Mouse (Mus musculus): ENCODE data around the gene Gucy2c.

Gene Gucy2c

DNA sequence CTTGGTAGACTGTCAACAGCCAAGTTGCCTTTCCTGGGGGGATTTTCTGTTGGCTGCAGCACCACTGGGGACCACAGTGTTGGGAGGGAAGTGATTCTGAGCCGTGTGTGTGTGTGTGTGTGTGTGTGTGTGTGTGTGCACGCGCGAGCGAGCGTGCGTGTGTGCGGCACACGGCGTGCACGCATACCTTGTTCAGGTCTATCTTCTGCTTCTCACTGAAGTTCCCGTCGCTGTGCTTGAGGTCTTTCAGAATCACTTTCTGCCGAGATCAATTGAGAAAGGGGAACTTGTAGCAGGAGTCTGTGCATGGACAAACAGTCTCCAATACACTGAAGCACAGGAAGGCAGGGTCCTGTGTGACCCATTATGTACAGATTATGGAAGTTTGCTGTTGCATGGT, 53.4 kb downstream of the Gucy2c start:
- no peak for DNase-seq

DNA sequence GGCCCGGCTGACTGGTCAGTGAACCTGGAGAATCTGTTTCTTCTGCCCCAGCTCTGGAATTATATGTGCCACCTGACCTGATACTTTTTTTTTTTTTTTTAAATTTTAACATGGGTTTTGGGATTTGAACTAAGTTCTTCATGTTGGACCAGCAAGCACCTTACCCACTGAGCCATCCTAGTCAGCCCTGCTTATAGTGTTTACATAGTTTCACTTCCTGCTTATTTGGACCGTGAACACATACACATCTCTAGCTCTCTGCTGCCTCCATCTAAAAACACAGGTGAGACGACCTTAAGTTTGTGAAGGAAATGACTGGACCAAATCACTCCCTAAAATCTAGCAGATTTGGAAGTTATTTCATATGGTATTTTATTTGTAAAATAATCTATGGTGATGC, 58.4 kb downstream of the Gucy2c start:
- no peak for DNase-seq

DNA sequence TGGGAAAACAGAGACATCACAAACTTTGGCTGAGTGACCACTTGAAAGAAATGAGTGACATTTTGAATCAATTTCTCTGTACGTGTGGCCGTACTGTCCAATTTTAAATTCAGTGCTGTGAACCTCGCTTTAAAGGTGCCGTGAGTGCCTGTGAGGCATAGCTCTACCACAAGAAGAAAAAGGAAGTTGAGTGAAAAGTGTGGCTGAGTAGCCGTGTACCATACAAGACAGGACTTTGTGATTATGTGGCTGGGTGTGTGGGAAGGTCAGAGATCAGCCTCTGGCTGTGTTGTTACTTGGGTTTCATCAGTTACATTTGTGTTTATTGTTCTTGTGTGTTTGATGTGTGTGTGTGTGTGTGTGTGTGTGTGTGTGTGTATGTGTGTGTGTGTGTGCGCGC, 59.0 kb downstream of the Gucy2c start:
- no peak for DNase-seq

DNA sequence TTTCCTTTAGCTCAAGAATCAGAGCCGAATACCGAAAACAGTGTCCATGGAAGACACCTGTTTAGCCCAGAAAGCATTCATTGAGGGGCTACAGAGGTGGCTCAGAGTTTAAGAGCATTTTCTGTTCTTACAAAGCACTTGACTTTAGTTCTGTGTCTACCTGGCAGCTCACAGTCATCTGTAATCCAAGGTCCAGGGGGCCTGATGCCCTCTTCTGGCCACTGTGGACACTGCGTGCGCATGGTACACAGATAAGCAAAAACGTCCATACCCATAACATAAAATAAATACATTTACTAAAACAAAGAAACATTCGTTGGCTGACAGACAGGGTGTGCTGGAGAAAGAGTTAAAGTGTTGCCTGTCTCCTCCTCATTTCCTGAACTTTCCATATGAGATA, 59.6 kb downstream of the Gucy2c start:
- no peak for DNase-seq

DNA sequence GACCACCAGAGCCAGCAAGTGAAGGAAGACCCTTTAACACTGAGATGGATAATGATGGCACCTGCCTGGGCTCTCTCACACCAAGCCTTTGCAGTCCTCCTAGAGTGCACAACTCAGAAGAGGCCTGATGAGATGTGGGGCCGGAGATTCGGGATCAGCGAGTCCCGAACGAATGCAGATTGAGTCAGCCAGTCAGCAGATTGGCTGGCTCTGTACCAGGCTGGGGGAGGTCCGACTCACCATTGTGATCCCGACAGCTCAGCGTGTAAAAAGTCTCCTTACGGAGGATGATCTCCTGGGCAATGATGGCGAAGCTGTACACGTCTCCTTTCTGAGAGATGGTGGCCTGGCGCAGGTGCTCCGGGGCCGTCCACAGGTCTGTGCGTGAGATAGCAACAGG, 61.1 kb downstream of the Gucy2c start:
- DNase-seq: no peak

DNA sequence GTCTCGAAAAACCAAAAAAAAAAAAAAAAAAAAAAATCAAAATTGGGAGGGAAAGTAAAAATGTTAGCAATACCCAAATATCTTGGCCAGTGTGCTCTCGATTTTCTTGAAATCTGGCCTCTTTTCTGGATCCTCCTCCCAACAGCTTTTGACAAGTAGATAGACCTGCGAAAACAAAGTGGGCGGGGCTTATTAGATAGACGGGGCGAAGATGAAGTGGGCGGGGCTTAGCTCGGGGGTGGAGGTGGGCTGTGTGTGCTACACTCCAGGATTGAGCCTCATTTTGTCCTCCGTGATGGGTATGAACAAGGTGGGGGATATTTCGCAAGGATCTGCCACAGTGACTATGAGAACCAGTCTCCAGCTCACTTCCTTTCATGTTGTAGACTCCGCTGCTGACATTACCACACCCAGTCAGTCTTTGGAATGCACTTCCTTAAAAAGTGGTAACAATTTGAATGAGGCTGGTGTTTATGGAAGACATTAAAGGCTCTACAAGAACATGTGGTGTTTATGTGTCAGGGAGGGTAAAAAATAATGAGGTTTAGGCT, 65.6 kb downstream of the Gucy2c start:
- no peak for DNase-seq

DNA sequence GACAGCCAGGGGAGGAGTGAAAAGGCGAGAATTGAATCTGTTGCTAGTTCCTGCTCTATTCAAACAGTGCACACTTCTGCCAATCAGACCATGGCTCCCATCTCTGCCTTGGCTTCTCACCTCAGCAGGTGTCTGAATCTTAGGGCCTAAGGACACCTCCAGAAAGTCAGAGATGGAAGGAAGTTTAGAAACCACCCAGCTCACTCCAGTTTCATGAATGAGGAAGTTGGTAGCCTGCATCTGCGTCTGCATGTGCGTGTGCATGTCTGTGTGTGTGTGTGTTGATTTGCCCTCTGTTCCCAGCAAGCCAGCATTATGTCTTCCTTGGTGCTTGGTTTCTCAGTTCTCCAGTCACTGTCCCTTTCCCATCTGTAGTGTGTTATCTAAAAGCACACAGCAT, 67.5 kb downstream of the Gucy2c start:
- no peak for DNase-seq

DNA sequence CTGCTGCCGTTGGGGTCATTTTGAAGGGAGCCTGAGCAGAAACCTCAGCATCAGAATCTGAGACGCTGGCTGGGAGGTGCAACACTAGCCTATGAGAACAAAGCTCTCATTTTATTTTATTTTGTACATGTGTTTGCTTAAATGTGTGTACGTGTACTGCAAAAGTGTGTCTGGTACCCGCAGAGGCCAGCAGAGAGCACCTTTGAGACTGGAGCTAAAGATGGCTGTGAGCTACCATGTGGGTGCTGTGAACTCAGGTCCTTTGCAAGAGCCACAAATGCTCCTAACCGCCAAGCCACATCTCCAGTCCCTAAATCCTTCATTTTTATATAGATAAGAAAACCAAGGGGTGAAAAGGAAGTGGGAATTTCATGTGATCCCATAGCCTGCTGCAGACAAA, 71.2 kb downstream of the Gucy2c start:
- no peak for DNase-seq

DNA sequence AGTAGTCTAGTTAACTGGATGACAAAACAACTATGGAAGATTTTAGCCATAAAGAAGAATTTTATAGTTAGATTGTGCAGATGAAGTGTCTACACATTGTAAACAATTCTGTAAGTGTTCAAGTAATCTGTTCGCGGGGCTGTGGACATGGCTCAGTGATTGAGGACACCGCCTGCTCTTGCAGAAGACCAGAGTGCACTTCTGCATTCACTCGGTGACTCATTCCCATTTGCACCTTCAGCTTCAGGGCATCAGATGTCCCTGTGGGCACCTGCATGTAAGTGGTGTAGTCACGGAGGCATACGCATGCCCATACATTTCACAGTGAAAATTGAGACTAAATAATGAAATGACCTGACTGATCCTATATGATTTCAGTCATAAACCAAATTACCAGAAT, 73.0 kb downstream of the Gucy2c start:
- no peak for DNase-seq

DNA sequence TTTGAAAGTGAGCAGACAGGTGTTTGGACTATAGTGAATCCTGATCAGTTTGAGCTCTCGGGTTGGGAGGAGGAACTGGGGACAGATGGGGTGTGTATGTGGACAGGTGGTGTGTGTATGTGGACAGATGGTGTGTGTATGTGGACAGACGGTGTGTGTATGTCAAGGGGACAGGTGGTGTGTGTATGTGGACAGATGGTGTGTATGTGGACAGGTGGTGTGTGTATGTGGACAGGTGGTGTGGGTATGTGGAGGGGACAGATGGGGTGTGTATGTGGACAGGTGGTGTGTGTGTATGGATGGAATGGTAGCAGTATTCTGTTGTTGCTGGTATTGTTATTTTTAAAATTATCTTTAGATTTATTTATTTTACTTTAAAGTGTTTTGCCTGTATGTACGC, 79.7 kb downstream of the Gucy2c start:
- no peak for DNase-seq

DNA sequence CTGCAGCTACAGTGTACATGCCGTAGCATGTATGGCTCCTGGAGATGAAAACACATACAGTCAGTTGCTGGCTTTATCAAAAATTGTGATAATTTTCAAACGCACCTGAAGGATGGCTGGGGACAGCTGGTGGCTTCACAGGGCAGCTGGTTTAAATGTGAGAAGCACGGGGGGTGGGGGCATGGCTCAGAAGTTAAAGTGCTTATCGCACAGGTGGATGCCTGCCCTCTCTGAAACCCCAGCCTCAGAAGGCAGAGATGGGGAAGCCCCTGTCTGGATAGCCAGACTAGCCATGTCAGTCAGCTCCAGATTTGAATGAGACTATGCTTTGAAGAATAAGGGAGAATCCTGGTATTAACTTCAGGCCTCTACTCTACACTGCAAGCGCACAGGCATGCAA, 80.4 kb downstream of the Gucy2c start:
- DNase-seq: no peak

DNA sequence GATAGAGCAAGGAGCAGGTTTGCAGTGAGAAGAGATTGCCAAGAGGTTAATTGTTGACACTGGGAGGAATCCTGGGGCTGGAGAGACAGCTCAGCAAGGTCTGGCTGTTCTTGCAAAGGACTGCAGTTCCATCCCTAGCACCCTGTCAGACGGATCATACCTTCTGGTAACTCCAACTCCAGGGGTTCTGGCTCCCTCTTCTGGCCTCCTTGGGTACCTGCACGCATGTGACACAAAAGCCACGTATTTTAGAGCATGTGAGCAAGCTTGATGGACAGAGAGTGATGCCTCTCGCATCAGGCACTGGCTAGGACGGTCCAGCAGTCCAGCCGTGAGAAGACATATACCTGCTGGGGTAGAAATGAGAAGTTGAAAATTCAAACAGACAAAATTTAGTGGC, 90.3 kb downstream of the Gucy2c start:
- no peak for DNase-seq

DNA sequence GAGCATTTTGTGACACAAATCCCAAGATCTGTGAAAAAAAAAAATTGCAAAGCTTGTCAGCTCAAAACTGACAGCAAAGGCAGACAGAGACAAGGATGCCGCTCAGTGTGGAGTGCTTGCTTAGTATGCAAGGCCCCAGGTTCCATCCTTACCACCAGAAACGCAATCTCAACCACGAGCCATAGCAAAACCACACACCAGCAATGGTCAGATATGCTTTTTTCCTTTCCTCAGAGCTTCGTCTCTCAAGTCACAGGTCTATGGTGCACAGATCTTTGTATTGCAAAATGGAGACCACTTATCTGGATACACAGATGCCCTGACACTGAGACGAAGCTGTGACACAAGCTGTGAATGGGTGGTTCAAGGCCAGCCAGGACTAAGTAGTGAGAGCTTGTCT, 91.0 kb downstream of the Gucy2c start:
- DNase-seq: no peak

DNA sequence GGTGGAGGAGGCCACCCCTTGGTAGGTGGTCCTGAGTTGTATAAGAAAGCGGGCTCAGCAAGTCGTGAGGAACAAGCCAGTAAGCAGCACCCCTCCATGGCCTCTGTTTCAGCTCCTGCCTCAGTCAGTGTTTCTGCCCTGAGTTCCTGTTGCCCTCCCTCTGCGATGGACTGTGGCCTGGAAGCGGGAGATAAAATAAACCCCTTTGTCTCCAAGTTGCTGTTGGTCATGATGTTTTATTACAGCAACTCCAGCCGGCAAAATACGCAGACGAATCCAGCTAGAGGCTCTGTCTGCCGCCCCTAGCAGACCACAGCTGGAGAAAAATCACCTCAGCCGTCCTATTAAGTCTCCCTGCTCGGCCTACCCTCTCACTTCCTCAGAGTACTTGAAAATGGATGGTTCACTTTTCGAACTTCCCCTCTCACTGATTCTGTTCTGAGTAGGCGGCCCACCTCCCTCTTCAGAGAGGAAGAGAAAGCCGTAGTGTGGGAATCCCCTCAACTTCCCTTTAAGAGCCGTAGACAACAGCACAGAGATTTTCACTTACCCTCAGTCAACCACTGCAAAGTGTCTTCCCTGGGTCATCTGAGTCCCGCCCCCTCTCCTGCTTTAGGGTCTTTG, 91.7 kb downstream of the Gucy2c start:
- peak in 1 of 2 experiments; percentile 35 for DNase-seq

DNA sequence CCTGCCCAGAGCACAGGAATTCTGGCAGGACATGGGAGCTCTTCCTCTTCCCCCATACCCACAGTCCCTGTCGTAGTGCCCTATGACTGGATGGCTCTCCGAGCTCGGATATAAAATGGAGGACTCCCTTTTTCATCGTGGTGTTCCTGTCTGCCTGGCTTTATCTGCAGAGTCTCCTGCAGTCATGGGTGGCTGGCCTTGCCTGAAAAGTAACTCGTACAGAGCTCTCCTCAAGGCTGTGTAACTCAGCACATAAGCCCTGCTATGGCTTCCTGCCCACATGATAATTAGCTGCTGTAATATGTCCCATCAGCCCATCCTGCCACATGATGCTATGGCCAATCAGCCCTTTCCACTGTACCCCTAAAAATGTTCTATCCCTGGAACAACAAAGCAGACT, 96.1 kb downstream of the Gucy2c start:
- DNase-seq: no peak

DNA sequence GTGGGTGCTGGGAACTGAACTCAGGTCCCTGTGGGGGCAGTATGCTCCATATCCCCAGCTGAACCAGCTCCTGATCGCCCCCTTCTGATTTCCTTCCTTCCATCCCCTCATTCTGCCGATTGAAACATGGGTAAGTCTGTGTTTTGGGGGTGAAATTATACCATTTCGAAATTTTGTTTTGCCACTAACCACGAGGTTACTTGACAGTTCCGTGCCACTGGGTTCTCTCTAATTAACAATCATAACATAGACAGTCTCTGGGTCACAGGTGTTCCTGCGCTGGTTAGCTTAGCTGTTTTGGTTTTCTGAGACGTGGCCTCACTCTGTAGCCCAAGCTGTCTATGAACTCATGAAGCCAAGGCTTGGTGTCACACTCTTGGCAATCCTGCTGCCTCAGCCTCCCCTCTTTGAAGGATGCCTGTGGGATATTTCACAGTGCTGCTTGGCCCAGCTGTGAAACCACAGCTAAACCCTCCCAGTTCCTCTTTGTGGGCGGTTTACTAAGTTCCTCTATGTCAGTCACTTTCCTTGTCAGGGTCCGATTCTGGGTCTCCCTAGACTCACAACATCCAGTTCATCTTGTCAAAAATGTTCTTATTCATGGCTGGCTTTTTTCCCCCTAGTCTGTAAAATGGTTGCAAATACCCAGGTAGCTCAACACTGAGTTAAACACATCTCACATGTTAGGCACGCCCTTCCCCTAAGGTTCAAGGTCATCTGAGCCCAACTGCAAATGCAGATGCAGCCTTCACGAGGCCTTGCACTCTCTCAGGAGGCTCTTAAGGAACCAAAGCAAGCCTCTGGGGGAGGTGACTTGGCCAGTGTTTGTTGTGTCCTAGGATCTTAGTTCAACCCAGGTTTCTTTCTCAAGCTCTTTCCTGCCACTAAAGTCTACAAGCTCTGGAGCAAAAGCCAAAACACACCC, 97.9 kb downstream of the Gucy2c start:
- DNase-seq: peak in 1 of 2 experiments; percentile 16

DNA sequence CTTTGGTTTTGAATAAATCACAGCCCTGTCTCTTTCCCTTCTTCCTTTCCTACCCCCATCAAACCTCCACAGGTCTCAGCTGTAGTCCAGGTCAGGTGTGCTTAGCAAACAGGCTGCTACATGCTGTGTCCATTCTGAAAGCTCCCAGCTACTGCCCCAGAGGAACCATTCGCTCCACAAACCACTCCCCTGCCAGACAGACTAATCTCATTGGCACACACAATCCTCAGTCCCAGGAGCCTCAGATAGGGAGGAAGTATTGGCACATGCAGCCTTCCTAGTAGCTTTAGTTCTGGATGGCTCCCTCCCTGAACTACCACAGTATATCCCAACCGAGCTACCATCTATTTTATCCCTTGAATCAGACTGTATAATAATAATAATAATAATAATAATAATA, 102.2 kb downstream of the Gucy2c start:
- DNase-seq: no peak

DNA sequence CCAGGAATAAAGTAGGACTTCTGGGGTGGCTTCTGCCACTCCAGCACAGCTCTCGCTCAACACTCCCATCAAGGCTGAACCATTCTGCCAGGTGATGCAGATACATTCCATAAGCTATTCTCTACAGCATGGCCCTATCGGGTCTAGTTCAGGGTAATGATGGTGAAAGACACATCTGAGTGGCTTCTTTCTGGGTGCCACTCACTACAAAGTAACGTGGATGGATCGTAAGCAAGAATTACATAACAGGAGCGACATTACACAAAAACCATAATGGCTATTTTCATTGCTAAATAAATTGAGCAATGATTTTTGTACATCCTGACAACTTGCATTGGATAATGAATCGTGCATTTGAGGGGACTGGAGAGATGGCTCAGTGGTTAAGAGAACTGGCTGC, 106.6 kb downstream of the Gucy2c start:
- no peak for DNase-seq

DNA sequence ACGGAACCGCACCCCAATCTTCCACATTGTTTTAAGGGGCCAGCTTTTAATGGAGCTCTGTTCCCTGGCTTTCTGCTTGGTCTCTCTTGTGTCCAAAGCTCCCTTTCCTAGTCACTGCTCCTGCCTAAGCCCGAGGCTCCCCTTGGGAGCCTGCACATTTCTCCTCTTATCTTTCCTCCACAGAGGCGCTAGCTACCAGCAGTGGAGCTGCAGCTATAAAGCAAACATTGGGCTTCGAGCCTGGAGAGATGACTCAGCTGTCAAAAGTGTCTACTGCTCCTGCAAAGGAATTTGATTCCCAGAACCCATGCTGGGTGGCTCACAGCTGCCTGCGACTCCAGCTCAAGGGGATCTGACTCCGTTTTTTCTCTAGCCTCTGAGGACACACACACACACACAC, 109.1 kb downstream of the Gucy2c start:
- DNase-seq: no peak

DNA sequence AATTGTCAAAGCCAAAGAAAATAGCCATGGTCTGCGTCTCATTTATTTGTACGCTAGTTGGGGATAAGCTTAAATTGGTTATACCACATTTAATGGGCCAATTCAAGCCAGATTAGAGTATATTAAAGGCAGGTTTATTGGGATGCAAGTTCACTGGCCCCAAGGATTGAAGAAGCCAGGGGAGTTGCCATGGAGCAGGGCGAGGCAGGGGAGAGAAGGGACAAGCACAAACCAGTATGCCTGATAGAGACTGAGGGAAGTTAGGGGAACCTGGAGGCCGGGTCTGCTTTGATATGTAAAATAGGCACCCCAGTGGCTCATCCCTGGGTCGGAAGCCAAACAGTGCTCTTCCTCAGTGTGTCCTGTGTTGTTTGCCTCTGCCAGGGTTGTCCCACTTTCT, 112.3 kb downstream of the Gucy2c start:
- no peak for DNase-seq

DNA sequence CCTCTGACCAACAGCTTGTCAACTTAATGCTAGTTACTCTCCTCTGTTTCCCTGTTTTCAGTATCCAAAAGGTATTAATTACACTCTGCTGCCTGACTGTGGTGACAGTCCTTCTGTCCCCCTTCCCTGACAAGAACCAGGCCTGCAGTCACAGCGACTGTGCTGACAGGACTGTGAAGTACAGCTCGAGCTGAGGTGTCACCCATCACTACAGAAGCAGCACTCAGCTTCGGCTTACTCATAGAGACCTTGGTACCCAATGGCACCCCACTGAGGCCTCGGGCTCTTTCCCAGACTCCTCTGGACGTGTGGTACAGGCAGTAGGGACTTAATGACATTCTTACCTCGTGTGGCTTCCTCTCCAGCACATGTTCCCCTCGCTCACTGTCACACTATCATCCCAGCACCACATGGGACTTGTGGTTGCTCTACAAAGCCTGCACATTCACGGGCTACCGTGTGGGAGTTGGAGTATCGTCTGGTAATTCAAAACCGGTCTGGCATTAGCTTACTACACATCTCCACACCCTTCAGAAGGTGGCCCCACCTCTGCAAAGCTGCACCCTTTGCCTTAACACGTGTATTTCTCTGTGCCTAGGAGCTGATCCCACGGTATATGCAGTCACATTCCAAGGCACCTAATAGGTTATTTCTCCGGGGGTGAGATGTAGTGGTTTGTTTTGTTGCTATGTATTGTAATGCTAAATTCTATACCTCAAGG, 113.1 kb downstream of the Gucy2c start:
- DNase-seq: no peak

DNA sequence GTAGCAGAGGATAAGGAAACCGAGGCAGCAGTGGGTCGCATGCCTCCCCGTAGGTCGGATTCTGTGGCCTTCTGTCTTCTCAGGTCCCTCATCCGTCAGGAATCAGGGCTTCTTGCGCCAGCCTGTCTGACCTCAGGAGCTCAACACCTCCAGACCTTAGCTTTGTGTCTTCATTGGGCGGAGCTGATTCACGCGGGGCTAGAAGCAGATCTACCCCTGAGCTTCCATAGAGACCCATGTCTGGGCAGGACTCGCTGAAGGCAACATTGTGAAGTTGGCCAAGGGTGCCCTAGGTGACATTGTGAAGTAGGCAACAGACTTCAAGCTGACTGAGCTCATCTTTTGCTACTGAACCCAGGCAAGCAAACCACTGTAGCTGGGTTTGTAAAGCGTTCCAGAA, 119.5 kb downstream of the Gucy2c start:
- DNase-seq: no peak

DNA sequence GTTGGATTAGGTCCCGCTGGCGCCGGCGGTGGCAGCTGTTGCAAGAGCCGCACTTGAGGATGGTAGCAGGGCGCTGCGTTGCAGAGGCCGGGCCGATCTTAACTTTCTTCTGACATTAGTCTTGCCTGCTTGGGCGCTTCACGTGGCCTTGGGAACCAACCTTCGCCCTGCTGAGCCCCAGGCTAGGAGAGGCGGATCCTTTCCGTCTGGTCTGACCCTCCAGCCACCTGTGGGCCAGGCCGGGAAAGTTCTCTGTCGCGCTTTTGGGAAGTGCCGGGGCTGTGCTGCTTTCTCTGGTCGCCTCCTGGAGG, 119.9 kb downstream of the Gucy2c start, which contains the start of gene Plbd1:
TSS of gene Plbd1 (minus strand) at position 223 of the 311 bp plus-strand sequence.
- DNase-seq: peak; percentile 9 to 12
